Mouse (Mus musculus) spleen, postnatal 4 days (tissue): ENCODE data around the gene Fam83d.

Experiments
- DNase-seq, 2 experiments: peaks; one replicate each; pipeline ENCODE4 v3.0.0; 2022; ENCODE audit warnings: low spot score in 2 of 2

Gene Fam83d

GRCm38 (mm10) chr2:158815686-158816085 lies 47.8 kb downstream of the Fam83d start:
- no peak for DNase-seq

DNA sequence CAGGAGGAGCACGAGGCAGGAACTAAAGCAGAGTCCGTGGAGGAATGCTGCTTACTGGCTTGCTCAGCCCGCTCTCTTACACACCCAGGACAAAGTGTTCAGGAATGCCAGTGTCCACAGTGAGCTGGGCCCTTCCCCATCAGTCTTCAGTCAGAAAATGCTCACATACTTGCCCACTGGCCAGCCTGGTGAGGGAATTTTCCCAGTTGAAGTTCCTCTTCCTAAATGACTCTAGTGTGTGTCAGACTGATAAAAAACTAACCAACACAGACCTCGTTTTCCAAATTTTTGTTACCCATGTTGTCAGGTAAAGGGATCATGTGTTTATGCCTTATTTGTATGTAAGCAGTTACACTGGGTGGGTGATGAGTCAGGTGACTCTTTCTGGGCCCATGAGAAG lies 48.3 kb downstream of the Fam83d start:
- no peak for DNase-seq

DNA sequence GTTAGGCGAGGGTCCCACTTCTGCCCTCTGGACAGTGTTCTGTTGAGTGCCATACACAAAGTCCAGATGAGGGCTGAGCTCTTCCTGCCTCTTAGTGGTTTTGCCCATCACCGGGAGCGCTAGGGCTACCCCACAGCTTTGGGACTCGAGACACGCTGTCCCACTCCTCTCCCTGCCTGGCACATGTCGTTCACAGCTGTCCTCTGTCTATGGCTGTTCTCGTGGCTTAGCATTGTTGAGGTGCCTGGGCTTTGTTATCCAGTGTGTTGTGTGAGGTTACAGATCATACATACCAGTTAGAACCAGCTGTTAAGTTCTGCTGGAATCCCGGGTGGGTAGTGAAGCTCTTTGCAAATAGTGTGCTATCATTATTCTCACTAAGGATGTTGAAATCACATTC lies 49.8 kb downstream of the Fam83d start:
- no peak for DNase-seq

DNA sequence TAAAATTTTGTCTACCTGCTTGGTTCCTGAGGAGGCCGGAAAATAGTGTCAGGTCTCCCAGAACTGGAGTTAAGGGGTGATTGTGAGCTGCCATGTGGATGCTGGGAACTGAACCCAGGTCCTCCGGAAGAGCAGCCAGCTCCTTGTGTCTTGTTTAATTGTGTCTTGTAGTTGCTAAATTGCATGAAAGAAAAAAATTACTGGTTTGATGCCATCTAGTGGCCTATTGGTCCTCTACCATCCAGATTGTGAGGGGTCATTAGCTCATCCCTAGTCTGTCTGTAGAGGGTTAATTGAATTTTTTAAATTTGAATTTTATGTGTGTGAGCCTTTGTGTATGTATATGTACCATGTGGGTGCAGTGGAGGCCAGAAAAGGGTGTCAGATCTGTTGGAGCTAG lies 60.2 kb downstream of the Fam83d start:
- DNase-seq: no peak

- DNase-seq: no peak
These were observed 61.9 kb downstream of the Fam83d start for GRCm38 (mm10) chr2:158829746-158830145.

- DNase-seq: no peak
These were observed 65.3 kb downstream of the Fam83d start for GRCm38 (mm10) chr2:158833221-158833620.

DNA sequence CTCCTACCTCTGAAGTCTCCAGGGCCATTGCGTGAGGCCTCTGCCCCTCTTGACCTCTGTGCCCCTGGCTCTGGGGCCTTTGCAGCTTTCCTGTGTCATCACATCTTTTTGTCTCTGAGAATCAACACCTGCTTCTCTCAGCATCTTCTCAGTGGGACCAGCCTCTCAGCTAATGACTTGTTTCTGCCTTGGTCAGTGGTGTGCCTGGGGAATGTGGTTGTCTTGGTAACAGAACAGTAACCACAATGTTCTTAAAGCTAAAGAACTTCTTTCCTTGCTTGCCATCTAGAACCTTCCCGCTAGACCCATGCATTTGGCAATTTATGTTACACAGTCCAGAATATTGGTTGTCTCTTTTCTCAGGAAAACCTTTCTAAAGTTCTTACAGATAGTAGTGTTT lies 65.8 kb downstream of the Fam83d start:
- no peak for DNase-seq
